Mouse (Mus musculus) testis, adult 2 months (tissue): ENCODE results near the gene Pard3b.

Source experiments
- CTCF ChIP-seq: fragments of 200-500 bp; IDR thresholded peaks from 2 replicates; pipeline ENCODE4 v1.5.1; 2012; ENCODE audit warnings: low read depth, mild to moderate bottlenecking, inconsistent platforms, low read length, moderate library complexity; ENCODE audit not compliant: control insufficient read depth, insufficient read depth, insufficient replicate concordance
- POLR2A ChIP-seq: fragments of 200-500 bp; IDR thresholded peaks from 2 replicates; pipeline ENCODE4 v1.6.1; 2012; ENCODE audit warnings: low read depth, mild to moderate bottlenecking, inconsistent platforms, low read length, moderate library complexity; ENCODE audit not compliant: control insufficient read depth

GRCm38 (mm10) chr1:61879706-61880470 lies 241.3 kb downstream of the Pard3b start:
- TF ChIP-seq POLR2A (no peak), CTCF (no peak)
